Mouse (Mus musculus): Measurements from ENCODE around the gene Agap2.

DNA sequence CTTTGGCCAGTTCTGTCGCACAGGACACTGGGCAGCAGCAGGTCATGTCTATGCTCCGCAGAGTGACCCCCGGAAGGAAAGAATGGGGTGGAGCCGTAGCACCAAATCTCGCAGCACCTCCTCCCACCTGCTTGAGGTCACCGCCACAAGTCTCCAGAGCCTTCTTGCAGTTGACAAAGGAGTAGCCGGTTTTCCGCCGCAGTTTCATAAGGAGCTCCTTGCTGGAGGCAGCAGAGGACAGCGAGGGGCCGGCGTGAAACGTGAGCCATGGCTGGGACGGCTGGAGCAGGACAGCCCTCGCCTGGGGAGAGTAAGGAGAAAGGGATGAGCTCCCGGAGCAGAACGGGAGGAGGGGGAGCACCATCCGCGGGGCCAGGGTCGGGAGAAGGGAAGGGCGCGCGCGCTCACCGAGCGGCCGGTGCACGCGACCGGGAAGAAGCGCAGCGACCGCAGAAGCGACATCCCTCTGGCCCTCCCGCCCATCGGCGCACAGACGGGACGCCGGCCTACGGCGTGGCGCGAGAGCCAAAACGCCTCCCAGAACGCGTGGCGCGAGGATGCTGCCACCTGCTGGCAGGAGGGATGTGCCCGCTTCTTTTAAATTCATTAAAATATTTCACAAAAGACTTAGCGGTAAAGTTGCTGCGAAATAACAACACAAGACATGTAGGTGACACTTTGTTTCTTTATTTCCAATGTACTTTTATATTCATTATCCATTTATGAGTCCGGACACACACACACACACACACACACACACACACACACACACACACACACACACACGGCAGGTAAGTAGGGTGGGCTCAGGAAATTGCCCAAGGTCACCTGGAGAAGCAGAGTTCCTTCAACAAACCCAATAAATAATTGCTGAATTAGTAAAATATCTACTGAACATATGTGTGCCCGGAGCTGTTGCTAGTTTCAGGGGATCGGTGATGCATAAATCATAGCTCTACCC is 44.5 kb upstream of the Agap2 start, which contains the start of gene Tsfm:
- TF ChIP-seq CTCF (IDR thresholded peaks at IDR 0.05; ENCODE audit: low read depth): peak; percentile 99
- no peak for TF ChIP-seq EP300 (IDR thresholded peaks at IDR 0.05; ENCODE audit: low read depth)

All from liver, postnatal 0 days (tissue).